Comparison of ENCODE assay signal across 8 mouse cellular contexts in genomic region chr16:49799597-49800561, GRCm38 (mm10). TPM values are rescaled to one million over a fixed set of nuclear protein-coding genes. Genes with fewer than 3 reads are reported as not detected.
DNase-seq lines count a peak whose midpoint lies in the region; ATAC-seq and TF ChIP-seq lines count a peak whose summit lies in the region.

Gene Cd47 (plus strand): TSS chr16:49800533.

- no peak within 1 kb of the TSS for H3K4me3 ChIP-seq in heart, embryonic 15.5 days
- no peak within 1 kb of the TSS for H3K4me3 ChIP-seq in kidney, postnatal 0 days (replicated peaks; ENCODE audit: low read depth, low read length)
- no peak within 1 kb of the TSS; the same call in 1 of the 2 replicates for H3K4me3 ChIP-seq in liver, postnatal 0 days (ENCODE audit: low read depth, low read length)
- no peak within 1 kb of the TSS for H3K4me3 ChIP-seq in olfactory bulb, adult 2 months (ENCODE audit: insufficient read depth, low read depth, low read length)

- H3K4me2 ChIP-seq in heart, embryonic 15.5 days, result no peak within 1 kb of the TSS
- H3K4me2 ChIP-seq in kidney, postnatal 0 days (ENCODE audit: low read length), result no peak within 1 kb of the TSS
- peak within 1 kb of the TSS; percentile 47 for H3K4me2 ChIP-seq in liver, postnatal 0 days (ENCODE audit: low read depth, low read length)

- H3K27me3 ChIP-seq in heart, embryonic 15.5 days, result no peaks in the 10 kb centered on the region
- H3K27me3 ChIP-seq in kidney, postnatal 0 days (ENCODE audit: insufficient read depth, low read length), result no peaks in the 10 kb centered on the region
- H3K27me3 ChIP-seq in liver, postnatal 0 days (ENCODE audit: insufficient read depth, low read length), result no peaks in the 10 kb centered on the region

- H3K27ac ChIP-seq in heart, embryonic 15.5 days, result peak within 1 kb of the TSS; percentile 17
- peak within 1 kb of the TSS; percentile 10; the same call in 1 of the 2 replicates for H3K27ac ChIP-seq in kidney, postnatal 0 days
- H3K27ac ChIP-seq in liver, postnatal 0 days (ENCODE audit: low read depth), result peak within 1 kb of the TSS; percentile 98
- H3K27ac ChIP-seq in olfactory bulb, adult 2 months (ENCODE audit: insufficient read depth, low read depth, low read length), result no peak within 1 kb of the TSS

- 64% methylated on average over 10 of the region's 10 CpGs for WGBS in heart, embryonic 15.5 days
- WGBS in kidney, postnatal 0 days, result 73% methylated on average over 10 of the region's 10 CpGs
- 43% methylated on average over 10 of the region's 10 CpGs for WGBS in liver, postnatal 0 days (ENCODE audit: insufficient replicate concordance)
- 86% methylated on average over 10 of the region's 10 CpGs for WGBS in olfactory bulb, adult 2 months

- peak; percentile 84 for ATAC-seq in erythroblast, adult 5-6 weeks (replicated peaks; ENCODE audit: low FRiP score, poor library complexity, severe bottlenecking)
- ATAC-seq in heart, embryonic 15.5 days (replicated peaks; ENCODE audit: insufficient number of reproducible peaks, insufficient read depth, low FRiP score, low read depth), result no peak
- ATAC-seq in kidney, postnatal 0 days (replicated peaks; ENCODE audit: low FRiP score, low read depth), result no peak
- peak; percentile 96 for ATAC-seq in liver, postnatal 0 days

- TF ChIP-seq EP300 in liver, postnatal 0 days (IDR thresholded peaks at IDR 0.05; ENCODE audit: low read depth), result peak; percentile 99

- H3K36me3 ChIP-seq in heart, embryonic 15.5 days, result no peaks in the 10 kb centered on the region
- no peaks in the 10 kb centered on the region for H3K36me3 ChIP-seq in kidney, postnatal 0 days (ENCODE audit: insufficient read depth, low read length)
- H3K36me3 ChIP-seq in liver, postnatal 0 days (replicated peaks; ENCODE audit: insufficient read depth, low read length), result no peaks in the 10 kb centered on the region

- H3K4me1 ChIP-seq in heart, embryonic 15.5 days (replicated peaks), result peaks cover 8% of the 10 kb centered on the region
- H3K4me1 ChIP-seq in kidney, postnatal 0 days (replicated peaks; ENCODE audit: insufficient read depth, low read length), result peaks cover 9% of the 10 kb centered on the region; the same call in 1 of the 2 replicates
- peaks cover 72% of the 10 kb centered on the region for H3K4me1 ChIP-seq in liver, postnatal 0 days (ENCODE audit: insufficient read depth)
- peaks cover 6% of the 10 kb centered on the region for H3K4me1 ChIP-seq in olfactory bulb, adult 2 months (ENCODE audit: control insufficient read depth, insufficient read depth, low read length)

- no peak for TF ChIP-seq CTCF in kidney, postnatal 0 days (IDR thresholded peaks at IDR 0.05; ENCODE audit: low read depth)
- no peak for TF ChIP-seq CTCF in liver, postnatal 0 days (IDR thresholded peaks at IDR 0.05; ENCODE audit: low read depth)
- no peak for TF ChIP-seq CTCF in olfactory bulb, adult 2 months (IDR thresholded peaks at IDR 0.05; ENCODE audit: insufficient read depth, low read depth, low read length)

- no peaks in the 10 kb centered on the region for H3K9me3 ChIP-seq in heart, embryonic 15.5 days (replicated peaks)
- no peaks in the 10 kb centered on the region for H3K9me3 ChIP-seq in kidney, postnatal 0 days (replicated peaks; ENCODE audit: low read length)
- no peaks in the 10 kb centered on the region for H3K9me3 ChIP-seq in liver, postnatal 0 days (ENCODE audit: low read length)

- peak; percentile 18 for DNase-seq in adrenal gland, postnatal 10 days
- DNase-seq in kidney, postnatal 0 days (ENCODE audit: low spot score), result peak; percentile 59
- DNase-seq in liver, postnatal 0 days, result peak; percentile 72
- no peak for DNase-seq in Muller cell, postnatal 12 days (ENCODE audit: inconsistent ontology term)
- no peak for DNase-seq in right cerebral cortex, postnatal 4 days

- no peak for TF ChIP-seq POLR2A in olfactory bulb, adult 2 months (IDR thresholded peaks at IDR 0.05; ENCODE audit: insufficient read depth, low read depth, low read length)

- no peak within 1 kb of the TSS for H3K9ac ChIP-seq in heart, embryonic 15.5 days
- no peak within 1 kb of the TSS for H3K9ac ChIP-seq in kidney, postnatal 0 days (ENCODE audit: low read depth, low read length)
- peak within 1 kb of the TSS; percentile 53 for H3K9ac ChIP-seq in liver, postnatal 0 days (replicated peaks)

RNA-seq across cellular contexts. Expression of gene Cd47, which starts in this region (rescaled TPM):
- 100 to 1,000 TPM; 123 to 129 TPM for total RNA-seq in adrenal gland, postnatal 10 days (2021)
- 738 and 836 TPM in 2 replicates for total RNA-seq in erythroblast, adult 5-6 weeks (2015; ENCODE audit: low replicate concordance)
- total RNA-seq in erythroblast, adult 5-6 weeks (2017; ENCODE audit: low replicate concordance), result 851 and 940 TPM in 2 replicates
- polyA plus RNA-seq in heart, embryonic 15.5 days (2015; fragmentation: Nextera tagmentation; extraction: Ambion mirVana), result 66.8 and 77.7 TPM in 2 replicates
- 95.6 and 99.0 TPM in 2 replicates for polyA plus RNA-seq in kidney, postnatal 0 days (2015; fragmentation: Nextera tagmentation; extraction: Ambion mirVana)
- 285 and 286 TPM in 2 replicates for polyA plus RNA-seq in liver, postnatal 0 days (2015; fragmentation: Nextera tagmentation; extraction: Ambion mirVana)
- 116 TPM in 1 of 2 replicates, not detected in the other for polyA plus RNA-seq in olfactory bulb, adult 2 months (2012; ENCODE audit: insufficient read depth, insufficient read length, low replicate concordance, missing spikeins)

Comparison
In these comparisons a context has a peak if more than half of its experiments do, and no peak if none do; other contexts are left out.
1. RNA of gene Cd47 (total RNA-seq): 738 to 940 TPM in erythroblast, adult 5-6 weeks; 123 to 129 TPM in adrenal gland, postnatal 10 days; every median in the first group is over 4 times any median in the second.
2. DNase-seq: peak in adrenal gland, postnatal 10 days (single experiment), kidney, postnatal 0 days (single experiment) and liver, postnatal 0 days (single experiment); none in Muller cell, postnatal 12 days (single experiment) and right cerebral cortex, postnatal 4 days (single experiment).
3. ATAC-seq: peak in erythroblast, adult 5-6 weeks (single experiment) and liver, postnatal 0 days (single experiment); none in heart, embryonic 15.5 days (single experiment) and kidney, postnatal 0 days (single experiment).